Mouse (Mus musculus) spleen, adult 2 months (tissue): Measurements from ENCODE around the gene Ipcef1.

Experiments
- CTCF ChIP-seq: fragments of 200-500 bp; IDR thresholded peaks from 2 replicates; pipeline ENCODE4 v1.5.1; 2011; ENCODE audit warnings: mild to moderate bottlenecking, inconsistent platforms; ENCODE audit not compliant: insufficient read depth, insufficient read length, insufficient replicate concordance; ENCODE audit errors: extremely low read depth
- POLR2A ChIP-seq: fragments of 200-500 bp; IDR thresholded peaks from 2 replicates; pipeline ENCODE4 v1.6.1; 2011; ENCODE audit warnings: low read depth, low read length, inconsistent platforms

DNA sequence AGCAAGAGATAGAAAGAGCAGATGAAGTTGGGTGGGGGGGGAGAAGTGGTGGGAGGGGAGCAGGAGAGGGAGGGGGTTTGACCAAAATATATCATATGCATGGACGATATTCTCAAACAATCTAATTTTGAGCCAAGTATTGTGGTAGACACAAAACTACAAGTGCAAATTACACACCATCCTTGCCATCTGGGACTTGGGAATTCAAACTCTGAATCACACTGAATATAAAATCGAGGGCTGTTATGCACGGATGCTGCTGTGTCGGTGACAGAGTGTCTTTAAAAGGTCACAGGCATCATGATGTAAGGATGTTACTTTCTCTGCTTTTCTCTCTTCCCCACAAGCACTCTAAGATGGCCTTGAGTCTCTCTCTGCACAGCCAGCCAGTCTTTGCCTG is 152.2 kb downstream of the Ipcef1 start:
- no peak for TF ChIP-seq POLR2A
- no peak for TF ChIP-seq CTCF
